Mouse (Mus musculus) kidney, adult 2 months (tissue): ENCODE data around the gene Drg2.
A peak's percentile ranks its signal among the peaks of the same experiment; 100 is the strongest.

Experiments
- CTCF ChIP-seq: fragments of 200-500 bp; conservative IDR thresholded peaks from 2 replicates; pipeline ENCODE4 v1.5.1; 2011; ENCODE audit warnings: low read depth, mild to moderate bottlenecking, control low read depth, low read length, moderate library complexity, mixed read lengths; ENCODE audit not compliant: insufficient read depth, insufficient read length
- POLR2A ChIP-seq: fragments of 200-500 bp; IDR thresholded peaks from one replicate; pipeline ENCODE4 v1.6.1; 2011; ENCODE audit warnings: low read depth, low read length, control low read depth

DNA sequence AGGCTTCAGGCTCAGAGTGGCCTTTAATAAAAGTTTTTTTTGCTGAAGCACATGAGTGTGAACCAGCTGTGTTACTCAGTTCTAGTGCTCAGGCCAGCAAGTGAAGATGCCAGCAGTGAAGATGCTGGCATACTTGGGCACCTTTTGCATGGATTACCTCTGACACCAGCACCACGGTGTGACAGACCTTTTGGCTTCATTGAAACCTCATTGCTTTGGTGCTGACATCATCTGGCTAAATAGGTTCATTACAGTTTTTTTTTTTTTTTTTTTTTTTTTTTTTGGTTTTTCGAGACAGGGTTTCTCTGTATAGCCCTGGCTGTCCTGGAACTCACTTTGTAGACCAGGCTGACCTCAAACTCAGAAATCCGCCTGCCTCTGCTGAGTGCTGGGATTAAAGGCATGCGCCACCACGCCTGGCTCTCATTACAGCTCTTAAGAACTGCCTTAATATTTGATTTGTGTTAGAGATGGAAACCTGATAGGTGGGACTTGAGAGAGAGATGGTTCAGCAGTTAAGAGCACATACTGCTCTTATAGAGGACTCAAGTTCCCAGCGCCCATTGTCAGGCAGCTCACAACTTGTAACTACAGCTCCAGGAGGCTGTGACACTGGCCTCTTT lies 32.2 kb upstream of the Drg2 start:
- 0 out of 2 replicates have a peak, but pooled peaks have one; percentile 20 for TF ChIP-seq CTCF
- TF ChIP-seq POLR2A: no peak
